Comparison of ENCODE assay signal across 28 mouse cellular contexts in genomic region chr19:6101186-6101585, GRCm38 (mm10). TPM values are rescaled to one million over a fixed set of nuclear protein-coding genes. Genes with fewer than 3 reads are reported as not detected.
DNase-seq lines count a peak whose midpoint lies in the region; ATAC-seq and TF ChIP-seq lines count a peak whose summit lies in the region.
"Had no signal": no experiment of that assay in that cellular context is flagged by ENCODE, and none has a peak within 500 bp of the region (broad histone marks: within the 10 kb centered on the region; RNA-seq: fewer than 3 reads in every experiment).

No protein-coding gene starts in this region.

- no peak for ATAC-seq in lung, postnatal 0 days
- ATAC-seq in activated CD4-positive, CD25-positive, alpha-beta regulatory T cell, adult 4 months: no peak
- ATAC-seq: forebrain, embryonic 14.5 days; forebrain, postnatal 0 days; hindbrain, embryonic 16.5 days; intestine, embryonic 16.5 days had no signal

- H3K27me3 ChIP-seq in lung, postnatal 0 days (replicated peaks; ENCODE audit: insufficient read depth, low read length): no peaks in the 10 kb centered on the region
- H3K27me3 ChIP-seq in embryonic facial prominence, embryonic 10.5 days (replicated peaks; ENCODE audit: low read depth, poor library complexity, severe bottlenecking): no peaks in the 10 kb centered on the region
- H3K27me3 ChIP-seq: embryonic facial prominence, embryonic 15.5 days; heart, embryonic 12.5 days; heart, embryonic 15.5 days; hindbrain, embryonic 13.5 days had no signal

- H3K36me3 ChIP-seq in lung, postnatal 0 days (ENCODE audit: insufficient read depth, low read length): no peaks in the 10 kb centered on the region
- peaks cover 45% of the 10 kb centered on the region for H3K36me3 ChIP-seq in embryonic facial prominence, embryonic 10.5 days (replicated peaks)
- H3K36me3 ChIP-seq: heart, embryonic 15.5 days; hindbrain, embryonic 13.5 days had no signal

- peak; percentile 29 for DNase-seq in embryo, embryonic 10.5 days (ENCODE audit: low spot score)
- DNase-seq in embryo, embryonic 10 days (ENCODE audit: low spot score): no peak
- DNase-seq in lung, postnatal 0 days (ENCODE audit: low spot score): peak; percentile 14
- no peak for DNase-seq in lung, postnatal 36 days
- DNase-seq in embryonic facial prominence, embryonic 10.5 days (ENCODE audit: low spot score): peak; percentile 26
- no peak for DNase-seq in heart, adult 8-10 months (ENCODE audit: low spot score)
- DNase-seq: adrenal gland, postnatal 10 days; adrenal gland, postnatal 36 days; cerebellum, adult 18-20 months; cerebellum, adult 9-10 months; cerebellum, postnatal 14 days; forebrain, postnatal 0 days; gastrocnemius, adult 2 months; gastrocnemius, postnatal 14 days; heart, adult 11 months; heart, postnatal 10 days; heart, postnatal 36 days had no signal

- no peak overlapping the region for H3K9ac ChIP-seq in lung, postnatal 0 days (replicated peaks; ENCODE audit: low read depth)
- H3K9ac ChIP-seq: embryonic facial prominence, embryonic 15.5 days; forebrain, postnatal 0 days; heart, embryonic 12.5 days; heart, embryonic 15.5 days had no signal

- TF ChIP-seq CTCF in lung, postnatal 0 days (IDR thresholded peaks at IDR 0.05): no peak

- TF ChIP-seq EP300 in lung, postnatal 0 days (IDR thresholded peaks at IDR 0.05): no peak

- H3K4me1 ChIP-seq in lung, postnatal 0 days (ENCODE audit: insufficient read depth, low read depth, low read length): no peaks in the 10 kb centered on the region
- H3K4me1 ChIP-seq in embryonic facial prominence, embryonic 10.5 days: peaks cover 21% of the 10 kb centered on the region
- H3K4me1 ChIP-seq: embryonic facial prominence, embryonic 15.5 days; heart, embryonic 12.5 days; heart, embryonic 15.5 days; hindbrain, embryonic 10.5 days; hindbrain, embryonic 13.5 days had no signal

- H3K4me3 ChIP-seq in lung, postnatal 0 days (ENCODE audit: low read depth, low read length): no peak overlapping the region
- no peak overlapping the region for H3K4me3 ChIP-seq in embryonic facial prominence, embryonic 10.5 days
- H3K4me3 ChIP-seq: embryonic facial prominence, embryonic 15.5 days; gastrocnemius, adult 2 months; heart, embryonic 12.5 days; heart, embryonic 15.5 days; hindbrain, embryonic 10.5 days; hindbrain, embryonic 13.5 days had no signal

- WGBS in lung, postnatal 0 days: 56% methylated on average over 6 of the region's 6 CpGs
- 32% methylated on average over 6 of the region's 6 CpGs for WGBS in embryonic facial prominence, embryonic 10.5 days

- H3K27ac ChIP-seq in lung, postnatal 0 days (ENCODE audit: low read length): no peak overlapping the region
- no peak overlapping the region; the same call in 1 of the 2 replicates for H3K27ac ChIP-seq in embryonic facial prominence, embryonic 10.5 days (replicated peaks)
- H3K27ac ChIP-seq: embryonic facial prominence, embryonic 15.5 days; gastrocnemius, adult 2 months; heart, embryonic 15.5 days; hindbrain, embryonic 10.5 days; hindbrain, embryonic 13.5 days had no signal

- no peak overlapping the region for H3K4me2 ChIP-seq in lung, postnatal 0 days (replicated peaks; ENCODE audit: low read depth, low read length)
- H3K4me2 ChIP-seq: embryonic facial prominence, embryonic 15.5 days; heart, embryonic 12.5 days; heart, embryonic 15.5 days; hindbrain, embryonic 13.5 days had no signal

- no peaks in the 10 kb centered on the region for H3K9me3 ChIP-seq in lung, postnatal 0 days (ENCODE audit: low read length)
- H3K9me3 ChIP-seq in embryonic facial prominence, embryonic 10.5 days: no peaks in the 10 kb centered on the region
- H3K9me3 ChIP-seq: embryonic facial prominence, embryonic 15.5 days; G1E; heart, embryonic 12.5 days; heart, embryonic 15.5 days; hindbrain, embryonic 10.5 days; hindbrain, embryonic 13.5 days had no signal

RNA-seq across cellular contexts. Expression of gene Naaladl1, which starts 4.4 kb away (rescaled TPM):
- polyA plus RNA-seq in lung, postnatal 0 days (2015; fragmentation: Nextera tagmentation; extraction: Ambion mirVana): 0.14 TPM in 1 of 2 replicates, not detected in the other
- 0.87 and 0.89 TPM in 2 replicates for polyA plus RNA-seq in embryonic facial prominence, embryonic 10.5 days (2016; fragmentation: Nextera tagmentation; extraction: Ambion mirVana)
- polyA plus RNA-seq in activated CD4-positive, CD25-positive, alpha-beta regulatory T cell, adult 4 months (2017; shearing (Covaris generic)): not detected
- not detected for total RNA-seq in heart, adult 8-10 months (2022)
- total RNA-seq: gastrocnemius, adult 2 months; gastrocnemius, postnatal 14 days; heart, postnatal 36 days had no signal

RNA-seq across cellular contexts. Expression of gene AC131692.1, which starts 7.0 kb away (rescaled TPM):
- not detected in 2 replicates for polyA plus RNA-seq in lung, postnatal 0 days (2015; fragmentation: Nextera tagmentation; extraction: Ambion mirVana)
- polyA plus RNA-seq in embryonic facial prominence, embryonic 10.5 days (2016; fragmentation: Nextera tagmentation; extraction: Ambion mirVana): 0.41 and 0.56 TPM in 2 replicates
- not detected for polyA plus RNA-seq in activated CD4-positive, CD25-positive, alpha-beta regulatory T cell, adult 4 months (2017; shearing (Covaris generic))
- total RNA-seq in heart, adult 8-10 months (2022): not detected
- total RNA-seq: adrenal gland, postnatal 36 days; forebrain, postnatal 0 days; gastrocnemius, adult 2 months; gastrocnemius, postnatal 14 days; heart, postnatal 36 days had no signal
- polyA plus RNA-seq: embryonic facial prominence, embryonic 15.5 days; forebrain, embryonic 14.5 days; forebrain, postnatal 0 days; frontal cortex, adult 2 months; heart, embryonic 12.5 days; hindbrain, embryonic 13.5 days; hindbrain, embryonic 16.5 days had no signal

RNA-seq across cellular contexts. Expression of gene Cdca5, which starts 16.4 kb away (rescaled TPM):
- polyA plus RNA-seq in lung, postnatal 0 days (2015; fragmentation: Nextera tagmentation; extraction: Ambion mirVana): 2.8 TPM in 2 replicates
- polyA plus RNA-seq in embryonic facial prominence, embryonic 10.5 days (2016; fragmentation: Nextera tagmentation; extraction: Ambion mirVana): 66.2 and 70.1 TPM in 2 replicates
- polyA plus RNA-seq in activated CD4-positive, CD25-positive, alpha-beta regulatory T cell, adult 4 months (2017; shearing (Covaris generic)): 1 to 10 TPM; 6.7 to 9.3 TPM
- total RNA-seq in heart, adult 8-10 months (2022): under 1 TPM in 1 of 4 experiments, not detected in 3; 0.16 TPM
- total RNA-seq: gastrocnemius, adult 2 months had no signal

RNA-seq across cellular contexts. Expression of gene Zfpl1, which starts 16.4 kb away (rescaled TPM):
- 53.5 and 57.8 TPM in 2 replicates for polyA plus RNA-seq in lung, postnatal 0 days (2015; fragmentation: Nextera tagmentation; extraction: Ambion mirVana)
- polyA plus RNA-seq in embryonic facial prominence, embryonic 10.5 days (2016; fragmentation: Nextera tagmentation; extraction: Ambion mirVana): 75.7 and 79.7 TPM in 2 replicates
- polyA plus RNA-seq in activated CD4-positive, CD25-positive, alpha-beta regulatory T cell, adult 4 months (2017; shearing (Covaris generic)): 10 to 100 TPM; 26.9 to 43.8 TPM
- 10 to 100 TPM; 15.4 to 20.8 (median 17.4) TPM for total RNA-seq in heart, adult 8-10 months (2022)

RNA-seq across cellular contexts. Expression of gene Sac3d1, which starts 17.3 kb away (rescaled TPM):
- 22.3 and 24.5 TPM in 2 replicates for polyA plus RNA-seq in lung, postnatal 0 days (2015; fragmentation: Nextera tagmentation; extraction: Ambion mirVana)
- 66.1 and 67.7 TPM in 2 replicates for polyA plus RNA-seq in embryonic facial prominence, embryonic 10.5 days (2016; fragmentation: Nextera tagmentation; extraction: Ambion mirVana)
- 1 to 10 TPM; 2.5 to 2.6 TPM for polyA plus RNA-seq in activated CD4-positive, CD25-positive, alpha-beta regulatory T cell, adult 4 months (2017; shearing (Covaris generic))
- 10 to 100 TPM in 1 of 4 experiments, 1 to 10 TPM in 3; 8.0 to 10.4 (median 9.0) TPM for total RNA-seq in heart, adult 8-10 months (2022)

Comparison
In these comparisons a context has a peak if more than half of its experiments do, and no peak if none do; other contexts are left out.
1. DNase-seq: peak in embryo, embryonic 10.5 days (single experiment), lung, postnatal 0 days (single experiment) and embryonic facial prominence, embryonic 10.5 days (single experiment); none in embryo, embryonic 10 days (single experiment), lung, postnatal 36 days (single experiment) and heart, adult 8-10 months (single experiment).